Mouse (Mus musculus) CH12.LX (cell line): Measurements from ENCODE around the gene Rbbp7. TPM values are rescaled to one million over a fixed set of nuclear protein-coding genes. Genes with fewer than 3 reads are reported as not detected.
A peak's percentile ranks its signal among the peaks of the same experiment; 100 is the strongest.

Experiments
- DNase-seq: peaks from one replicate; pipeline ENCODE4 v3.0.0-alpha.2; 2013; ENCODE audit errors: extremely low read depth
- H3K27ac ChIP-seq: 2 replicates; pipeline ENCODE4 v1.5.1; 2012; ENCODE audit warnings: low read depth, mild to moderate bottlenecking, control low read depth, moderate library complexity; ENCODE audit not compliant: insufficient read depth
- H3K27me3 ChIP-seq: replicated peaks from 2 replicates; pipeline ENCODE3; 2012; ENCODE audit warnings: inconsistent platforms
- H3K36me3 ChIP-seq, 2 experiments: replicated peaks in 1 of 2; 2 replicates each; pipeline versions ENCODE3 to v1.6.1; 2012; ENCODE audit warnings: inconsistent platforms in 1 of 2, low read length in 1 of 2, mild to moderate bottlenecking in 1 of 2, mixed read lengths in 1 of 2, moderate library complexity in 1 of 2; ENCODE audit not compliant: control insufficient read depth in 1 of 2, insufficient read depth in 1 of 2
- H3K4me1 ChIP-seq, 2 experiments: 2 replicates each; pipeline ENCODE4 v1.6.1; 2012; ENCODE audit warnings: inconsistent platforms in 1 of 2, moderate library complexity in 1 of 2; ENCODE audit not compliant: insufficient read depth in 2 of 2, control insufficient read depth in 1 of 2
- H3K4me2 ChIP-seq: 2 replicates; pipeline ENCODE4 v1.6.1; 2012; ENCODE audit warnings: low read depth, mild to moderate bottlenecking, control low read depth; ENCODE audit not compliant: poor library complexity, insufficient read depth, severe bottlenecking
- H3K4me3 ChIP-seq, 3 experiments: fragments of 150-350 bp in 1 of 3; sonication (generic) in 1 of 3; replicated peaks in 1 of 3; 2 replicates each; pipeline versions ENCODE3 to v1.5.1; 2011 to 2012; ENCODE audit warnings: low read depth in 2 of 3, low read length in 2 of 3, mild to moderate bottlenecking in 2 of 3, moderate library complexity in 2 of 3, control low read depth in 1 of 3, improper control_type of control experiment in 1 of 3, inconsistent platforms in 1 of 3, mixed read lengths in 1 of 3; ENCODE audit not compliant: poor library complexity in 1 of 3
- H3K79me2 ChIP-seq: replicated peaks from 2 replicates; pipeline ENCODE4 v1.6.1; 2012; ENCODE audit warnings: mild to moderate bottlenecking, moderate library complexity; ENCODE audit not compliant: control insufficient read depth, poor library complexity, insufficient read depth, severe bottlenecking; ENCODE audit errors: extremely low read depth
- H3K9ac ChIP-seq: 2 replicates; pipeline ENCODE4 v1.6.1; 2012; ENCODE audit warnings: low read depth, mild to moderate bottlenecking, control low read depth, moderate library complexity; ENCODE audit not compliant: insufficient read depth
- H3K9me3 ChIP-seq: replicated peaks from 2 replicates; pipeline ENCODE3; 2012; ENCODE audit warnings: low read length, inconsistent platforms, mixed read lengths
- EP300 ChIP-seq: IDR thresholded peaks from 2 replicates; pipeline ENCODE4 v1.6.1; 2011; ENCODE audit warnings: low read length, improper control_type of control experiment
- MYC ChIP-seq: IDR thresholded peaks from 2 replicates; pipeline ENCODE4 v1.6.1; 2011; ENCODE audit warnings: low read depth, mild to moderate bottlenecking, improper control_type of control experiment, low read length
- ZKSCAN1 ChIP-seq: IDR thresholded peaks from 2 replicates; pipeline ENCODE4 v1.6.1; 2012; ENCODE audit warnings: low read depth, inconsistent platforms, low read length, improper control_type of control experiment, borderline replicate concordance
- dilution Hi-C: fragments of 300-500 bp; cut with MboI; formaldehyde crosslinking; loops from 2 replicates; pipeline ENCODE4 v1.14.3; 2020; ENCODE audit warnings: low sequenced_read_pairs; ENCODE audit not compliant: extremely low pct_unique_long_range_greater_than_20kb, extremely low pct_ligation_motif_present
- in situ Hi-C: fragments of 300-500 bp; cut with MboI; formaldehyde crosslinking; loops from 3 replicates; pipeline ENCODE4 v1.14.3; 2019; ENCODE audit warnings: low sequenced_read_pairs, low pct_ligation_motif_present, low pct_unique_long_range_greater_than_20kb, mixed read lengths
- polyA plus RNA-seq: library from polyadenylated mRNA; unstranded; fragments of >175 nt; gene quantifications from 2 replicates; pipeline ENCODE4 v1.2.1, GENCODE M21; 2012; ENCODE audit warnings: low read depth; ENCODE audit not compliant: insufficient read length
- total RNA-seq, 2 experiments: library from RNA; depleted of rRNA; stranded (reverse); fragments of 300-350 nt in 1 of 2; fragments of >200 nt in 1 of 2; gene quantifications; 2 replicates each; pipeline ENCODE4 v1.2.3; 2012 to 2014

Gene Rbbp7
- total and polyA plus RNA-seq, 3 experiments, result 338 to 651 (median 577) TPM

DNA sequence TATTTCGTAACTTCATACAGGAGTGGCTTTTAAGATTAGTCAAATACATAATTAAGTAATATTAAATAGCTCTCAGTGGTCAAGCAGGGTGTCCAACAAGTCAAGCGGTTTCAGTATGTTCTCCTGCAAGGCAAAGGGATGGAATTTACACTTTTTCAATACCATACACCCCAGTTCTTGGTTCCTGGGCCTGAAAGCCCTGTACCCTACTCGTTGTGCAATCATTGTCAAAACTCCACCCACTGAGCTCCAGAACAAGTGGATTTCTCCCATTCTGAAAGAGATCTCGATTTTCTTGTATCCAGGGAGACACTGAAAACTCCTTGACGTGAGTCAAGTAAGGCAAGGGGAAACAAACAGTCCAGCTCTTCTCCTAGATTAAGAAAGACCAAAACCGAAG, 67.8 kb downstream of the Rbbp7 start:
- DNase-seq, result no peak
- Histone ChIP-seq H3K27me3 (no peaks in the 10 kb centered on the region), H3K9ac (peak overlapping the region; percentile 78), H3K4me1 (no peaks in the 10 kb centered on the region; a peak in 1 of 4 replicates), H3K27ac (no peak overlapping the region), H3K4me2 (peak overlapping the region; percentile 96), H3K4me3 (peak overlapping the region; percentile 69 to 96 (median 76)), H3K36me3 (peaks cover 0 to 8% of the 10 kb centered on the region in 2 experiments), H3K79me2 (peaks cover 23% of the 10 kb centered on the region), H3K9me3 (no peaks in the 10 kb centered on the region)
- 0 out of 2 replicates have a peak, but pooled peaks have one; percentile 1 for TF ChIP-seq MYC
- 0 out of 2 replicates have a peak, but pooled peaks have one; percentile 10 for TF ChIP-seq EP300
- no peak for TF ChIP-seq ZKSCAN1
- dilution Hi-C loops (no loop called here), in situ Hi-C loops (loop anchor here (25.0 kb wide), 1 partner anchor 91 kb away; no protein-coding TSS in a partner anchor)

Other genes starting within 250 kb of the Rbbp7 start
- gene Reps2, start 116.8 kb upstream of the Rbbp7 start, total RNA-seq (2012; rRNA removed), result under 0.01 TPM in 1 of 2 replicates, not detected in the other
- 0.08 TPM in 1 of 2 replicates, not detected in the other for gene Reps2, start 116.8 kb upstream of the Rbbp7 start, total RNA-seq (2014; rRNA removed)
- gene Reps2, start 116.8 kb upstream of the Rbbp7 start, polyA plus RNA-seq, result 0.04 and 0.06 TPM in 2 replicates
- gene Txlng, start 69.1 kb downstream of the Rbbp7 start, total RNA-seq (2012; rRNA removed), result 12.7 and 13.7 TPM in 2 replicates
- 29.2 and 33.2 TPM in 2 replicates for gene Txlng, start 69.1 kb downstream of the Rbbp7 start, total RNA-seq (2014; rRNA removed)
- 20.7 and 22.1 TPM in 2 replicates for gene Txlng, start 69.1 kb downstream of the Rbbp7 start, polyA plus RNA-seq
- gene Syap1, start 128.0 kb downstream of the Rbbp7 start, total RNA-seq (2012; rRNA removed), result 5.9 and 6.2 TPM in 2 replicates
- gene Syap1, start 128.0 kb downstream of the Rbbp7 start, total RNA-seq (2014; rRNA removed), result 14.7 and 18.1 TPM in 2 replicates
- gene Syap1, start 128.0 kb downstream of the Rbbp7 start, polyA plus RNA-seq, result 12.3 and 13.4 TPM in 2 replicates
- 18.9 and 23.3 TPM in 2 replicates for gene Ctps2, start 140.8 kb downstream of the Rbbp7 start, total RNA-seq (2012; rRNA removed)
- gene Ctps2, start 140.8 kb downstream of the Rbbp7 start, total RNA-seq (2014; rRNA removed), result 26.4 and 36.9 TPM in 2 replicates
- gene Ctps2, start 140.8 kb downstream of the Rbbp7 start, polyA plus RNA-seq, result 22.3 and 29.4 TPM in 2 replicates
- not detected in 2 replicates for gene S100g, start 204.2 kb downstream of the Rbbp7 start, total RNA-seq (2012; rRNA removed)
- gene S100g, start 204.2 kb downstream of the Rbbp7 start, total RNA-seq (2014; rRNA removed), result not detected in 2 replicates
- gene S100g, start 204.2 kb downstream of the Rbbp7 start, polyA plus RNA-seq, result not detected in 2 replicates